In the genomic region with DNA sequence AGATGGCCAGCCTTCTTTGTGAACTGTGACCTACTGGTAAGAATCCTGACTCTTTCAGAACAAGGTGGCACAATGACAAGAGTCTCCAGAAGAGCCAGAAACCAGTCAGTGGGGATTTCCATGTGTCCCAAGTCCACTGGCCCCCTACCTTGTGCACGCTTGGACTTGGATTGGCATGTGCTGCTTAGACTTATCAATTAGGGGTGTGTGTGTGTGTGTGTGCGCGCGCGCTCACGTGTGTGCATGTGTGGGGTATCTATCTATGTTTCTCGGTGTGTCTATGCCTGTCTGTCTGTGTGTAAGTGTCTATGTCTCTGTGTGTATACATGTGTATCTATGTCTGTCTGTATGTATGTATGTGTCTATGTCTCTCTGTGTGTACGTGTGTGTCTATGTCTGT, we compare ENCODE assay signal across 19 mouse cellular contexts. TPM values are rescaled to one million over a fixed set of nuclear protein-coding genes. Genes with fewer than 3 reads are reported as not detected.
DNase-seq lines count a peak whose midpoint lies in the region; ATAC-seq lines count a peak whose summit lies in the region.
"Had no signal": no experiment of that assay in that cellular context is flagged by ENCODE, and none has a peak within 500 bp of the region (broad histone marks: within the 10 kb centered on the region; RNA-seq: fewer than 3 reads in every experiment).

No protein-coding gene starts in this region.

- intact Hi-C loops in left cerebral cortex, postnatal 14 days (cut with DNase I), result no loop called here

- no peaks in the 10 kb centered on the region for H3K27me3 ChIP-seq in limb, embryonic 11.5 days (ENCODE audit: control insufficient read depth, insufficient read depth, low read length)
- no peaks in the 10 kb centered on the region for H3K27me3 ChIP-seq in limb, embryonic 10.5 days (ENCODE audit: low read depth, poor library complexity, severe bottlenecking)
- H3K27me3 ChIP-seq in erythroblast, embryonic 14.5 days (ENCODE audit: control insufficient read depth), result no peaks in the 10 kb centered on the region
- H3K27me3 ChIP-seq in liver, embryonic 13.5 days, result no peaks in the 10 kb centered on the region
- H3K27me3 ChIP-seq in stomach, embryonic 15.5 days (replicated peaks), result no peaks in the 10 kb centered on the region
- no peaks in the 10 kb centered on the region for H3K27me3 ChIP-seq in heart, embryonic 11.5 days (ENCODE audit: control insufficient read depth, insufficient read depth, low read length)
- H3K27me3 ChIP-seq: embryonic facial prominence, embryonic 15.5 days; midbrain, embryonic 15.5 days had no signal

- no peaks in the 10 kb centered on the region; the same call in 1 of the 2 replicates for H3K4me1 ChIP-seq in limb, embryonic 11.5 days (ENCODE audit: control insufficient read depth, insufficient read depth, low read length)
- H3K4me1 ChIP-seq in limb, embryonic 10.5 days, result peaks cover 4% of the 10 kb centered on the region; the same call in 1 of the 2 replicates
- peaks cover 78% of the 10 kb centered on the region for H3K4me1 ChIP-seq in erythroblast, embryonic 14.5 days (ENCODE audit: control insufficient read depth)
- H3K4me1 ChIP-seq in liver, embryonic 13.5 days (replicated peaks), result peaks cover 85% of the 10 kb centered on the region
- peaks cover 26% of the 10 kb centered on the region for H3K4me1 ChIP-seq in stomach, embryonic 15.5 days
- H3K4me1 ChIP-seq in heart, embryonic 11.5 days (ENCODE audit: control insufficient read depth, insufficient read depth, low read length), result peaks cover 8% of the 10 kb centered on the region; the same call in 1 of the 2 replicates
- H3K4me1 ChIP-seq: embryonic facial prominence, embryonic 15.5 days had no signal

- no peak for DNase-seq in limb, embryonic 11.5 days (ENCODE audit: low spot score)
- no peak for DNase-seq in limb, embryonic 10.5 days (ENCODE audit: low spot score)
- DNase-seq in liver, embryonic 13.5 days, result peak; percentile 37
- no peak for DNase-seq in cerebellum, adult 9-11 months
- DNase-seq in left cerebral cortex, postnatal 14 days (ENCODE audit: low spot score in 2 of 2), result no peak
- DNase-seq: cerebellum, adult 11-12 months; heart, postnatal 14 days; kidney, postnatal 10 days; lung, embryonic 14.5 days had no signal

- no peak overlapping the region for H3K4me3 ChIP-seq in limb, embryonic 11.5 days (ENCODE audit: low read depth, low read length)
- H3K4me3 ChIP-seq in limb, embryonic 10.5 days, result no peak overlapping the region
- peak overlapping the region; percentile 44 for H3K4me3 ChIP-seq in erythroblast, embryonic 14.5 days (replicated peaks)
- H3K4me3 ChIP-seq in liver, embryonic 13.5 days (replicated peaks), result peak overlapping the region; percentile 45
- no peak overlapping the region for H3K4me3 ChIP-seq in stomach, embryonic 15.5 days (replicated peaks)
- no peak overlapping the region for H3K4me3 ChIP-seq in heart, embryonic 11.5 days (ENCODE audit: low read depth, low read length)
- H3K4me3 ChIP-seq: embryonic facial prominence, embryonic 15.5 days; midbrain, embryonic 15.5 days had no signal

- H3K9ac ChIP-seq in limb, embryonic 11.5 days (ENCODE audit: low read length), result no peak overlapping the region
- H3K9ac ChIP-seq in liver, embryonic 13.5 days, result peak overlapping the region; percentile 71
- no peak overlapping the region for H3K9ac ChIP-seq in stomach, embryonic 15.5 days
- H3K9ac ChIP-seq in heart, embryonic 11.5 days (ENCODE audit: low read depth, low read length), result no peak overlapping the region
- H3K9ac ChIP-seq: embryonic facial prominence, embryonic 15.5 days; lung, embryonic 14.5 days; midbrain, embryonic 15.5 days had no signal

- H3K9me3 ChIP-seq in limb, embryonic 11.5 days (ENCODE audit: control insufficient read depth, low read length), result no peaks in the 10 kb centered on the region
- no peaks in the 10 kb centered on the region for H3K9me3 ChIP-seq in limb, embryonic 10.5 days (replicated peaks)
- no peaks in the 10 kb centered on the region for H3K9me3 ChIP-seq in erythroblast, embryonic 14.5 days (ENCODE audit: control insufficient read depth, low read length)
- H3K9me3 ChIP-seq in liver, embryonic 13.5 days (replicated peaks), result no peaks in the 10 kb centered on the region
- H3K9me3 ChIP-seq in stomach, embryonic 15.5 days, result no peaks in the 10 kb centered on the region
- no peaks in the 10 kb centered on the region for H3K9me3 ChIP-seq in heart, embryonic 11.5 days (replicated peaks; ENCODE audit: control insufficient read depth, low read length)
- H3K9me3 ChIP-seq: embryonic facial prominence, embryonic 15.5 days; midbrain, embryonic 15.5 days had no signal

- 0 out of 2 replicates have a peak overlapping the region, but pooled peaks have one; percentile 30 for H3K27ac ChIP-seq in limb, embryonic 11.5 days (replicated peaks; ENCODE audit: low read depth, low read length)
- no peak overlapping the region for H3K27ac ChIP-seq in limb, embryonic 10.5 days
- H3K27ac ChIP-seq in liver, embryonic 13.5 days, result peak overlapping the region; percentile 94
- H3K27ac ChIP-seq in stomach, embryonic 15.5 days, result peak overlapping the region; percentile 18; the same call in 1 of the 2 replicates
- no peak overlapping the region for H3K27ac ChIP-seq in heart, embryonic 11.5 days (ENCODE audit: low read depth, low read length)
- H3K27ac ChIP-seq: embryonic facial prominence, embryonic 15.5 days; midbrain, embryonic 15.5 days had no signal

- H3K36me3 ChIP-seq in limb, embryonic 11.5 days (ENCODE audit: control insufficient read depth, insufficient read depth, low read length), result no peaks in the 10 kb centered on the region
- no peaks in the 10 kb centered on the region for H3K36me3 ChIP-seq in limb, embryonic 10.5 days
- peaks cover 8% of the 10 kb centered on the region for H3K36me3 ChIP-seq in erythroblast, embryonic 14.5 days (ENCODE audit: control insufficient read depth)
- no peaks in the 10 kb centered on the region for H3K36me3 ChIP-seq in liver, embryonic 13.5 days
- no peaks in the 10 kb centered on the region for H3K36me3 ChIP-seq in stomach, embryonic 15.5 days
- no peaks in the 10 kb centered on the region; the same call in 1 of the 2 replicates for H3K36me3 ChIP-seq in heart, embryonic 11.5 days (ENCODE audit: control insufficient read depth, insufficient read depth, low read length)
- H3K36me3 ChIP-seq: embryonic facial prominence, embryonic 15.5 days; midbrain, embryonic 15.5 days had no signal

- ATAC-seq in limb, embryonic 11.5 days (ENCODE audit: insufficient number of reproducible peaks, low FRiP score, low TSS enrichment, low read depth), result no peak
- peak; percentile 62; the same call in 1 of the 2 replicates for ATAC-seq in liver, embryonic 13.5 days (ENCODE audit: low read depth)
- no peak for ATAC-seq in stomach, embryonic 15.5 days (ENCODE audit: insufficient read depth, low FRiP score, low read depth)
- no peak for ATAC-seq in heart, embryonic 11.5 days (replicated peaks; ENCODE audit: insufficient number of reproducible peaks, low FRiP score, low TSS enrichment)
- ATAC-seq: CD4-positive, CD25-positive, alpha-beta regulatory T cell, adult 4 months; forebrain, embryonic 14.5 days; inflammation-experienced regulatory T-cells, adult 6 months; midbrain, embryonic 15.5 days had no signal

- H3K4me2 ChIP-seq in limb, embryonic 11.5 days (ENCODE audit: low read depth, severe bottlenecking), result no peak overlapping the region
- H3K4me2 ChIP-seq in liver, embryonic 13.5 days, result peak overlapping the region; percentile 70
- no peak overlapping the region for H3K4me2 ChIP-seq in stomach, embryonic 15.5 days
- no peak overlapping the region for H3K4me2 ChIP-seq in heart, embryonic 11.5 days
- H3K4me2 ChIP-seq: embryonic facial prominence, embryonic 15.5 days; lung, embryonic 14.5 days; midbrain, embryonic 15.5 days had no signal

- 93% methylated on average over 8 of the region's 8 CpGs for WGBS in limb, embryonic 11.5 days
- WGBS in limb, embryonic 10.5 days, result 92% methylated on average over 8 of the region's 8 CpGs
- WGBS in liver, embryonic 13.5 days (ENCODE audit: insufficient replicate concordance), result 37% methylated on average over 8 of the region's 8 CpGs
- 75% methylated on average over 8 of the region's 8 CpGs for WGBS in stomach, embryonic 15.5 days
- 90% methylated on average over 8 of the region's 8 CpGs for WGBS in heart, embryonic 11.5 days (ENCODE audit: insufficient replicate concordance)

RNA-seq across cellular contexts. Expression of a gene that starts 15.4 kb away (rescaled TPM):
- 8.8 and 10.4 TPM in 2 replicates for polyA plus RNA-seq in limb, embryonic 11.5 days (2014; fragmentation: Nextera tagmentation; extraction: Ambion mirVana)
- polyA plus RNA-seq in limb, embryonic 10.5 days (2016; fragmentation: Nextera tagmentation; extraction: Ambion mirVana), result 15.1 and 18.5 TPM in 2 replicates
- 0.29 and 0.30 TPM in 2 replicates for polyA plus RNA-seq in erythroblast, embryonic 14.5 days (2012)
- 8.8 and 9.3 TPM in 2 replicates for polyA plus RNA-seq in liver, embryonic 13.5 days (2015; fragmentation: Nextera tagmentation; extraction: Ambion mirVana)
- polyA plus RNA-seq in stomach, embryonic 15.5 days (2015; fragmentation: Nextera tagmentation; extraction: Ambion mirVana), result 57.6 and 58.4 TPM in 2 replicates
- 1 to 10 TPM; 8.4 to 8.7 TPM for total RNA-seq in left cerebral cortex, postnatal 14 days (2021)
- 2.8 and 5.0 TPM in 2 replicates for polyA plus RNA-seq in heart, embryonic 11.5 days (2014; fragmentation: Nextera tagmentation; extraction: Ambion mirVana)
- total RNA-seq: granulocyte monocyte progenitor cell, adult 5-6 weeks had no signal
- polyA plus RNA-seq: inflammation-experienced regulatory T-cells, adult 6 months had no signal

RNA-seq across cellular contexts. Expression of a gene that starts 36.6 kb away (rescaled TPM):
- not detected in 2 replicates for polyA plus RNA-seq in limb, embryonic 11.5 days (2014; fragmentation: Nextera tagmentation; extraction: Ambion mirVana)
- not detected in 2 replicates for polyA plus RNA-seq in limb, embryonic 10.5 days (2016; fragmentation: Nextera tagmentation; extraction: Ambion mirVana)
- not detected in 2 replicates for polyA plus RNA-seq in erythroblast, embryonic 14.5 days (2012)
- not detected in 2 replicates for polyA plus RNA-seq in liver, embryonic 13.5 days (2015; fragmentation: Nextera tagmentation; extraction: Ambion mirVana)
- polyA plus RNA-seq in stomach, embryonic 15.5 days (2015; fragmentation: Nextera tagmentation; extraction: Ambion mirVana), result 0.62 and 0.64 TPM in 2 replicates
- under 1 TPM; 0.15 to 0.19 TPM for total RNA-seq in left cerebral cortex, postnatal 14 days (2021)
- polyA plus RNA-seq in heart, embryonic 11.5 days (2014; fragmentation: Nextera tagmentation; extraction: Ambion mirVana), result not detected in 2 replicates
- total RNA-seq: gastrocnemius, adult 18-20 months; granulocyte monocyte progenitor cell, adult 5-6 weeks; heart, postnatal 14 days had no signal
- polyA plus RNA-seq: CD4-positive, CD25-positive, alpha-beta regulatory T cell, adult 4 months; embryonic facial prominence, embryonic 15.5 days; forebrain, embryonic 14.5 days; inflammation-experienced regulatory T-cells, adult 6 months; midbrain, embryonic 15.5 days had no signal

Comparison
In these comparisons a context has a peak if more than half of its experiments do, and no peak if none do; other contexts are left out.
1. H3K27ac ChIP-seq: peak in limb, embryonic 11.5 days (single experiment), liver, embryonic 13.5 days (single experiment) and stomach, embryonic 15.5 days (single experiment); none in limb, embryonic 10.5 days (single experiment) and heart, embryonic 11.5 days (single experiment).
2. H3K4me3 ChIP-seq: peak in erythroblast, embryonic 14.5 days (single experiment) and liver, embryonic 13.5 days (single experiment); none in limb, embryonic 11.5 days (single experiment), limb, embryonic 10.5 days (single experiment), stomach, embryonic 15.5 days (single experiment) and heart, embryonic 11.5 days (single experiment).